Mouse (Mus musculus) left cerebral cortex, postnatal 36 days (tissue): ENCODE results near the gene Celf1. TPM values are rescaled to one million over a fixed set of nuclear protein-coding genes. Genes with fewer than 3 reads are reported as not detected.
"Not testable (repeated sequence)": the region's sequence is repeated elsewhere in the genome, so short reads cannot be mapped to it uniquely, and the experiment has no call there.

ENCODE experiments used
- DNase-seq, 2 experiments: peaks; one replicate each; pipeline ENCODE4 v3.0.0; 2021 to 2022; ENCODE audit warnings: low spot score in 2 of 2, mixed read lengths in 1 of 2
- intact Hi-C: fragments of 180-260 bp; cut with DNase I; formaldehyde crosslinking; loops from one replicate; pipeline ENCODE4 v1.15.1; 2025
- total RNA-seq, 2 experiments: library from RNA; stranded (reverse); gene quantifications; 2 replicates each; pipeline ENCODE4 v1.2.3; 2021

The Celf1 gene
- total RNA-seq, 2 experiments from 2014 or later: 145 to 163 TPM

GRCm38 (mm10) chr2:91008536-91008935 lies 68.4 kb downstream of the Celf1 start:
- DNase-seq: no peak
- intact Hi-C loops: no loop called here

GRCm38 (mm10) chr2:91013881-91014280 lies 73.7 kb downstream of the Celf1 start:
- intact Hi-C loops: no loop called here

GRCm38 (mm10) chr2:91015386-91015785 lies 75.2 kb downstream of the Celf1 start:
- DNase-seq: no peak
- intact Hi-C loops: loop anchor here (5.0 kb wide), 2 partner anchors 37 to 73 kb away; partner anchors contain the start of genes Celf1 and Psmc3

More at GRCm38 (mm10) chr2:91013881-91014280, 73.7 kb downstream of the Celf1 start:
- no peak for DNase-seq

GRCm38 (mm10) chr2:91018061-91018788 lies 78.0 kb downstream of the Celf1 start:
- DNase-seq: no peak
- intact Hi-C loops: loop anchor here (5.0 kb wide), 2 partner anchors 34 to 76 kb away; partner anchors contain the start of genes Celf1 and Psmc3

- intact Hi-C loops: loop anchor here (5.0 to 10.0 kb wide), 3 partner anchors 32 to 78 kb away; partner anchors contain the start of genes Celf1 and Psmc3
- no peak for DNase-seq
Observed at GRCm38 (mm10) chr2:91019911-91020310, 79.7 kb downstream of the Celf1 start.

- DNase-seq: not testable (repeated sequence)
- intact Hi-C loops: loop anchor here (10.0 kb wide), 1 partner anchor 57 kb away; no protein-coding TSS in a partner anchor
Observed at GRCm38 (mm10) chr2:91022266-91022665, 82.1 kb downstream of the Celf1 start.

- DNase-seq: no peak
- intact Hi-C loops: loop anchor here (10.0 kb wide), 1 partner anchor 58 kb away; no protein-coding TSS in a partner anchor
Observed at GRCm38 (mm10) chr2:91023131-91023530, 82.9 kb downstream of the Celf1 start.

- no peak for DNase-seq
- intact Hi-C loops: loop anchor here (10.0 kb wide), 1 partner anchor 59 kb away; no protein-coding TSS in a partner anchor
Observed at GRCm38 (mm10) chr2:91023956-91024355, 83.8 kb downstream of the Celf1 start.

- DNase-seq: peak; percentile 46 to 49
Observed at GRCm38 (mm10) chr2:91025081-91025516, 84.9 kb downstream of the Celf1 start.

GRCm38 (mm10) chr2:91026491-91026890 lies 86.3 kb downstream of the Celf1 start:
- no peak for DNase-seq
- intact Hi-C loops: loop anchor here (10.0 kb wide), 1 partner anchor 62 kb away; no protein-coding TSS in a partner anchor

More at GRCm38 (mm10) chr2:91025081-91025516, 84.9 kb downstream of the Celf1 start:
- intact Hi-C loops: loop anchor here (10.0 kb wide), 1 partner anchor 60 kb away; no protein-coding TSS in a partner anchor

GRCm38 (mm10) chr2:91027391-91028214 lies 87.4 kb downstream of the Celf1 start:
- DNase-seq: no peak
- intact Hi-C loops: loop anchor here (10.0 kb wide), 1 partner anchor 63 kb away; no protein-coding TSS in a partner anchor

GRCm38 (mm10) chr2:91031216-91031615 lies 91.0 kb downstream of the Celf1 start:
- no peak for DNase-seq
- intact Hi-C loops: no loop called here

GRCm38 (mm10) chr2:91033000-91033399 lies 92.8 kb downstream of the Celf1 start:
- no peak for DNase-seq
- intact Hi-C loops: no loop called here

- intact Hi-C loops: no loop called here
Observed at GRCm38 (mm10) chr2:91035385-91035784, 95.2 kb downstream of the Celf1 start, which contains the start of gene Rapsn. Gene Rapsn (plus strand): TSS chr2:91035620.

GRCm38 (mm10) chr2:91041786-91042185 lies 101.6 kb downstream of the Celf1 start:
- DNase-seq: no peak
- intact Hi-C loops: no loop called here

More at GRCm38 (mm10) chr2:91035385-91035784, 95.2 kb downstream of the Celf1 start, which contains the start of gene Rapsn:
- DNase-seq: no peak

GRCm38 (mm10) chr2:91042651-91043398 lies 102.6 kb downstream of the Celf1 start:
- intact Hi-C loops: no loop called here
- no peak for DNase-seq

- no peak for DNase-seq
- intact Hi-C loops: no loop called here
Observed at GRCm38 (mm10) chr2:91044727-91045126, 104.5 kb downstream of the Celf1 start.

GRCm38 (mm10) chr2:91045805-91046204 lies 105.6 kb downstream of the Celf1 start:
- intact Hi-C loops: not testable (repeated sequence)

GRCm38 (mm10) chr2:91047359-91047758 lies 107.2 kb downstream of the Celf1 start:
- DNase-seq: no peak
- intact Hi-C loops: no loop called here

More at GRCm38 (mm10) chr2:91045805-91046204, 105.6 kb downstream of the Celf1 start:
- DNase-seq: not testable (repeated sequence)
